Mouse (Mus musculus): ENCODE results near the gene Gm7978. TPM values are rescaled to one million over a fixed set of nuclear protein-coding genes. Genes with fewer than 3 reads are reported as not detected.
"Not testable (repeated sequence)": the region's sequence is repeated elsewhere in the genome, so short reads cannot be mapped to it uniquely, and the experiment has no call there.

Gm7978 gene
- not detected in 3 replicates for total RNA-seq (2017)

DNA sequence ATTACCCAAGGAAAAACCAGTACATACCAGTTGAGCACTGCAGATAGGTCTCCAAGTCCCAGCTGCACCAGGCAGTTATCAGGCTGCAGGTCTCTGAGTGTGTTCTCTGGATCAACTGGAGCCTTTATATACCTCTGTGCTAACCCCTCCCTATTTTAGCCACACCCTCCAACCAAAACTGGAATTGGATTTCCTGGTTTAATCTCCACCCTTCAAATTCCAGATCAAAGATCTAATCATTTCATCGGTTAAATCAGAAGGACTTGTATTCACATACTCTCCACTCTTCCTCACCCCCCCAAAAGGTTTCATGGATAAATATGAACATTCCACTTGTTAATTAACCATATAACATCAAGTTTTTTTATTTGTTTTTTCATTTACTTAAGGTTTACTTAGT lies at the start of gene Gm7978:
TSS of gene Gm7978 (minus strand) at position 101 of the 400 bp plus-strand sequence.
- not testable (repeated sequence) for ATAC-seq (replicated peaks; ENCODE audit: insufficient number of reproducible peaks, low FRiP score, low TSS enrichment, poor library complexity, severe bottlenecking)

DNA sequence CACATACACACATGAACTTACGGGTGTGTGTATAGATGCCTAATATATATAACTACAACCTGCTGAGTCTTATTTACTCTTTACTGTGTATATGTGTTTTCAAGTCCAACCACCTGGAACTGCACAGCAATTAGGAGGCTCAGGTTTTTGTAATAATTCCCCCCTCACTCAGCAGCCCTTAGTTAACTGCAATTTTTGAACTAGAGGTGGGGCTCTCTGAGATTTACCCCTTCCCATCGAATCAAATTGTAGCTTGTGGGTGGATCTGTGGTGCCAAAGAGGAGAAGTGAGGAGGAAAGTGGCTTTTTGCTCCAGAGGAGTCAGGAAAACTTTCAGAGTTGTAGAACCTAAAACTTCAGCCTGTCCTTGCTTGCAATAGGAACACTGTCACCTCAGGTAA lies 39.7 kb upstream of the Gm7978 start, which contains the start of gene E330014E10Rik:
TSS of gene E330014E10Rik (plus strand) at position 301 of the 400 bp plus-strand sequence.
- ATAC-seq (replicated peaks; ENCODE audit: insufficient number of reproducible peaks, low FRiP score, low TSS enrichment, poor library complexity, severe bottlenecking): not testable (repeated sequence)

DNA sequence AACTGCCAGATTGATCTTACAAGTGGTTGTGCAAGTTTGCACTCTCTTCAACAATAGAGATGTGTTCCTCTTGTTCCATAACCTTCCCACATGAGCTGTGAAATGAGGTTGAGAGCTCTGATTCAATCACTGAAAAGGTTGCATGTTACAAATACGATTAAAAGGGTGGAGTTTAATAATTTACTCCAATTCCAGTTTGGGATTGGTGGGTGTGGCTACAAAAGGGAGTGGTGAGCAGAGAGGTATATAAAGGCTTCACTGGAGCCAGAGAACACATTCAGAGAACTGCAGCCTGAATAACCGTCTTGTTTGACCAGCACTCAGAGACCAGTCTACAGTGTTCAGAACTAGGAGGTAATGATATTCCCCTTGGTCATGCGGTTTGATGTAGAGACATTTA lies 5.7 kb upstream of the Gm7978 start, which contains the start of gene Gm7982:
TSS of gene Gm7982 (plus strand) at position 301 of the 400 bp plus-strand sequence.
- not testable (repeated sequence) for ATAC-seq (replicated peaks; ENCODE audit: insufficient number of reproducible peaks, low FRiP score, low TSS enrichment, poor library complexity, severe bottlenecking)

Other genes with a start within 250 kb of the Gm7978 start
- gene Gm3286, start 225.4 kb downstream of the Gm7978 start, total RNA-seq (2017): not detected in 3 replicates
- gene Gm7971, start 141.3 kb downstream of the Gm7978 start, total RNA-seq (2017): not detected in 3 replicates
- gene Gm7982, start 5.8 kb upstream of the Gm7978 start, total RNA-seq (2017): 0.48 TPM in 1 of 3 replicates, not detected in the others
- not detected in 3 replicates for gene E330014E10Rik, start 39.8 kb upstream of the Gm7978 start, total RNA-seq (2017)
- gene Cxcl13, start 220.8 kb upstream of the Gm7978 start, total RNA-seq (2017): not detected in 3 replicates